Mouse (Mus musculus) heart, embryonic 13.5 days (tissue): Measurements from ENCODE around the gene Vapa. TPM values are rescaled to one million over a fixed set of nuclear protein-coding genes. Genes with fewer than 3 reads are reported as not detected.
A peak's percentile ranks its signal among the peaks of the same experiment; 100 is the strongest.

Source experiments
- ATAC-seq: fragments of 200-750 bp; cut with Nextera tagmentation; 2 replicates; pipeline ENCODE4 v1.8.0; 2017; ENCODE audit warnings: moderate TSS enrichment; ENCODE audit not compliant: insufficient number of reproducible peaks, low FRiP score, low TSS enrichment; ENCODE audit errors: extremely low read depth
- H3K27ac ChIP-seq: fragments of 300-500 bp; sonication (generic); replicated peaks from 2 replicates; pipeline ENCODE4 v1.5.1; 2015; ENCODE audit warnings: moderate library complexity, mild to moderate bottlenecking, inconsistent platforms
- H3K27me3 ChIP-seq: fragments of 300-500 bp; sonication (generic); replicated peaks from 2 replicates; pipeline ENCODE4 v1.6.1; 2015; ENCODE audit warnings: mild to moderate bottlenecking, inconsistent platforms
- H3K36me3 ChIP-seq: fragments of 300-500 bp; sonication (generic); 2 replicates; pipeline ENCODE4 v1.6.1; 2015; ENCODE audit warnings: mild to moderate bottlenecking, inconsistent platforms
- H3K4me1 ChIP-seq: fragments of 300-500 bp; sonication (generic); 2 replicates; pipeline ENCODE4 v1.6.1; 2015; ENCODE audit warnings: inconsistent platforms
- H3K4me2 ChIP-seq: fragments of 300-500 bp; sonication (generic); 2 replicates; pipeline ENCODE4 v1.6.1; 2015; ENCODE audit warnings: inconsistent platforms, mild to moderate bottlenecking, moderate library complexity
- H3K4me3 ChIP-seq: fragments of 300-500 bp; sonication (generic); 2 replicates; pipeline ENCODE4 v1.5.1; 2015; ENCODE audit warnings: moderate library complexity, mild to moderate bottlenecking, inconsistent platforms
- H3K9ac ChIP-seq: fragments of 300-500 bp; sonication (generic); 2 replicates; pipeline ENCODE4 v1.6.1; 2015; ENCODE audit warnings: inconsistent platforms, mild to moderate bottlenecking, moderate library complexity
- H3K9me3 ChIP-seq: fragments of 300-500 bp; sonication (generic); 2 replicates; pipeline ENCODE4 v1.6.1; 2016; ENCODE audit warnings: inconsistent platforms
- WGBS: fragments of 180-500 bp; shearing (Covaris S2); methylation state at CpG from one replicate; pipeline ENCODE4 v1.1.7; 2015; ENCODE audit warnings: mixed read lengths; 5-methylcytosine and 5-hydroxymethylcytosine counted together
- polyA plus RNA-seq: library from polyadenylated mRNA; unstranded; fragments of >200 nt; fragmentation: Nextera tagmentation; extraction: Ambion mirVana; gene quantifications from 2 replicates; pipeline ENCODE4 v1.2.1, GENCODE M21; 2015

Gene Vapa
- polyA plus RNA-seq, 1 experiment from 2014 or later, result 132 TPM

GRCm38 (mm10) chr17:65563345-65563744 is 50.0 kb downstream of the Vapa start:
- Histone ChIP-seq H3K27ac (no peak overlapping the region), H3K27me3 (no peaks in the 10 kb centered on the region), H3K4me1 (peaks cover 14% of the 10 kb centered on the region), H3K4me3 (no peak overlapping the region), H3K9me3 (no peaks in the 10 kb centered on the region), H3K36me3 (no peaks in the 10 kb centered on the region), H3K9ac (no peak overlapping the region), H3K4me2 (no peak overlapping the region)
- 43% methylated on average over 6 of the region's 6 CpGs for WGBS
- no peak for ATAC-seq

- no peak overlapping the region for H3K9ac ChIP-seq
- 3% methylated on average over 5 of the region's 5 CpGs for WGBS
- H3K36me3 ChIP-seq, result no peaks in the 10 kb centered on the region
- H3K4me2 ChIP-seq, result no peak overlapping the region
- peaks cover 14% of the 10 kb centered on the region for H3K4me1 ChIP-seq
- no peak for ATAC-seq
- no peak overlapping the region for H3K4me3 ChIP-seq
- no peaks in the 10 kb centered on the region for H3K27me3 ChIP-seq
- no peak overlapping the region for H3K27ac ChIP-seq
- H3K9me3 ChIP-seq, result no peaks in the 10 kb centered on the region
These were observed 50.6 kb downstream of the Vapa start for GRCm38 (mm10) chr17:65562761-65563160.

- no peak for ATAC-seq
- H3K4me1 ChIP-seq, result peaks cover 23% of the 10 kb centered on the region
- WGBS, result 70% methylated on average over 6 of the region's 6 CpGs
These were observed 51.9 kb downstream of the Vapa start for GRCm38 (mm10) chr17:65561361-65562015.

GRCm38 (mm10) chr17:65559273-65559672 is 54.1 kb downstream of the Vapa start:
- H3K27me3 ChIP-seq, result no peaks in the 10 kb centered on the region
- H3K4me3 ChIP-seq, result no peak overlapping the region
- H3K27ac ChIP-seq, result no peak overlapping the region
- no peak overlapping the region for H3K4me2 ChIP-seq
- H3K36me3 ChIP-seq, result no peaks in the 10 kb centered on the region
- WGBS, result 37% methylated on average over 4 of the region's 5 CpGs
- no peak overlapping the region for H3K9ac ChIP-seq
- H3K4me1 ChIP-seq, result peaks cover 23% of the 10 kb centered on the region
- ATAC-seq, result no peak
- no peaks in the 10 kb centered on the region for H3K9me3 ChIP-seq

More at GRCm38 (mm10) chr17:65561361-65562015, 51.9 kb downstream of the Vapa start:
- Histone ChIP-seq H3K27ac (no peak overlapping the region), H3K9me3 (no peaks in the 10 kb centered on the region), H3K36me3 (no peaks in the 10 kb centered on the region), H3K4me2 (no peak overlapping the region), H3K4me3 (no peak overlapping the region), H3K9ac (no peak overlapping the region), H3K27me3 (no peaks in the 10 kb centered on the region)

- no peak overlapping the region for H3K9ac ChIP-seq
- peaks cover 23% of the 10 kb centered on the region for H3K4me1 ChIP-seq
- H3K27ac ChIP-seq, result no peak overlapping the region
- H3K27me3 ChIP-seq, result no peaks in the 10 kb centered on the region
- no peaks in the 10 kb centered on the region for H3K36me3 ChIP-seq
- peak overlapping the region; percentile 55 for H3K4me2 ChIP-seq
- peak overlapping the region; percentile 20; the same call in 1 of the 2 replicates for H3K4me3 ChIP-seq
- H3K9me3 ChIP-seq, result no peaks in the 10 kb centered on the region
- no peak for ATAC-seq
- 56% methylated on average over 9 of the region's 9 CpGs for WGBS
These were observed 54.6 kb downstream of the Vapa start for GRCm38 (mm10) chr17:65558788-65559187.

- no peaks in the 10 kb centered on the region for H3K36me3 ChIP-seq
- no peaks in the 10 kb centered on the region for H3K9me3 ChIP-seq
- H3K27me3 ChIP-seq, result no peaks in the 10 kb centered on the region
- no peak overlapping the region for H3K27ac ChIP-seq
- no peak overlapping the region for H3K9ac ChIP-seq
- peak overlapping the region; percentile 55 for H3K4me2 ChIP-seq
- 38% methylated on average over 9 of the region's 9 CpGs for WGBS
- H3K4me3 ChIP-seq, result peak overlapping the region; percentile 20; the same call in 1 of the 2 replicates
- no peak for ATAC-seq
- peaks cover 18% of the 10 kb centered on the region for H3K4me1 ChIP-seq
These were observed 55.1 kb downstream of the Vapa start for GRCm38 (mm10) chr17:65558217-65558616.

GRCm38 (mm10) chr17:65557212-65557611 is 56.1 kb downstream of the Vapa start:
- WGBS, result 36% methylated on average over 6 of the region's 6 CpGs
- Histone ChIP-seq H3K9me3 (no peaks in the 10 kb centered on the region), H3K4me3 (no peak overlapping the region), H3K27ac (no peak overlapping the region), H3K9ac (no peak overlapping the region), H3K36me3 (no peaks in the 10 kb centered on the region), H3K4me1 (peaks cover 14% of the 10 kb centered on the region), H3K27me3 (no peaks in the 10 kb centered on the region), H3K4me2 (no peak overlapping the region)
- ATAC-seq, result no peak

GRCm38 (mm10) chr17:65556798-65557197 is 56.6 kb downstream of the Vapa start:
- WGBS, result 48% methylated on average over 10 of the region's 10 CpGs
- Histone ChIP-seq H3K9me3 (no peaks in the 10 kb centered on the region), H3K4me2 (no peak overlapping the region), H3K27ac (no peak overlapping the region), H3K4me3 (no peak overlapping the region), H3K27me3 (no peaks in the 10 kb centered on the region), H3K36me3 (no peaks in the 10 kb centered on the region), H3K4me1 (peaks cover 14% of the 10 kb centered on the region), H3K9ac (no peak overlapping the region)
- no peak for ATAC-seq

GRCm38 (mm10) chr17:65552426-65552997 is 60.8 kb downstream of the Vapa start:
- Histone ChIP-seq H3K36me3 (no peaks in the 10 kb centered on the region), H3K9ac (no peak overlapping the region), H3K4me1 (peaks cover 19% of the 10 kb centered on the region), H3K4me2 (no peak overlapping the region), H3K27ac (no peak overlapping the region), H3K4me3 (no peak overlapping the region), H3K9me3 (no peaks in the 10 kb centered on the region), H3K27me3 (no peaks in the 10 kb centered on the region)
- ATAC-seq, result no peak
- 82% methylated on average over 12 of the region's 12 CpGs for WGBS

- H3K4me3 ChIP-seq, result no peak overlapping the region
- H3K4me1 ChIP-seq, result peaks cover 11% of the 10 kb centered on the region
- no peak overlapping the region for H3K4me2 ChIP-seq
- WGBS, result 73% methylated on average over 4 of the region's 4 CpGs
- ATAC-seq, result no peak
- H3K27ac ChIP-seq, result no peak overlapping the region
- no peak overlapping the region for H3K9ac ChIP-seq
- H3K9me3 ChIP-seq, result no peaks in the 10 kb centered on the region
- H3K27me3 ChIP-seq, result no peaks in the 10 kb centered on the region
- no peaks in the 10 kb centered on the region for H3K36me3 ChIP-seq
These were observed 63.0 kb downstream of the Vapa start for GRCm38 (mm10) chr17:65550357-65550756.

GRCm38 (mm10) chr17:65548698-65549365 is 64.5 kb downstream of the Vapa start:
- H3K4me3 ChIP-seq, result no peak overlapping the region
- no peak overlapping the region for H3K27ac ChIP-seq
- H3K27me3 ChIP-seq, result no peaks in the 10 kb centered on the region
- no peaks in the 10 kb centered on the region for H3K36me3 ChIP-seq
- 56% methylated on average over 18 of the region's 18 CpGs for WGBS
- H3K4me1 ChIP-seq, result peaks cover 11% of the 10 kb centered on the region
- no peaks in the 10 kb centered on the region for H3K9me3 ChIP-seq
- no peak overlapping the region for H3K4me2 ChIP-seq
- no peak overlapping the region for H3K9ac ChIP-seq
- ATAC-seq, result no peak
